Mouse (Mus musculus) testis, postnatal 14 days (tissue): ENCODE measurements around the gene Chn2.

ENCODE experiments used
- DNase-seq: peaks from one replicate; pipeline ENCODE4 v3.0.0; 2021; ENCODE audit warnings: low spot score

The Chn2 gene

GRCm38 (mm10) chr6:54202311-54203020 is 163.1 kb downstream of the Chn2 start:
- no peak for DNase-seq

- no peak for DNase-seq
These were observed 164.0 kb downstream of the Chn2 start for GRCm38 (mm10) chr6:54203316-54203715.

GRCm38 (mm10) chr6:54203926-54204325 is 164.6 kb downstream of the Chn2 start:
- DNase-seq, result no peak

GRCm38 (mm10) chr6:54204931-54205330 is 165.6 kb downstream of the Chn2 start:
- no peak for DNase-seq

GRCm38 (mm10) chr6:54205471-54205870 is 166.1 kb downstream of the Chn2 start:
- no peak for DNase-seq

- no peak for DNase-seq
These were observed 166.9 kb downstream of the Chn2 start for GRCm38 (mm10) chr6:54206221-54206738.

GRCm38 (mm10) chr6:54208786-54209185 is 169.4 kb downstream of the Chn2 start:
- no peak for DNase-seq

GRCm38 (mm10) chr6:54210971-54211370 is 171.6 kb downstream of the Chn2 start:
- no peak for DNase-seq

- DNase-seq, result no peak
These were observed 172.6 kb downstream of the Chn2 start for GRCm38 (mm10) chr6:54211939-54212338.

- no peak for DNase-seq
These were observed 174.4 kb downstream of the Chn2 start for GRCm38 (mm10) chr6:54213743-54214142.

- DNase-seq, result no peak
These were observed 176.3 kb downstream of the Chn2 start for GRCm38 (mm10) chr6:54215636-54216035.

GRCm38 (mm10) chr6:54216512-54216911 is 177.2 kb downstream of the Chn2 start:
- no peak for DNase-seq

GRCm38 (mm10) chr6:54220124-54220523 is 180.8 kb downstream of the Chn2 start:
- no peak for DNase-seq

- no peak for DNase-seq
These were observed 184.2 kb downstream of the Chn2 start for GRCm38 (mm10) chr6:54223529-54223928.

- DNase-seq, result peak; percentile 38
These were observed 185.0 kb downstream of the Chn2 start for GRCm38 (mm10) chr6:54224325-54224724.

- DNase-seq, result no peak
These were observed 186.0 kb downstream of the Chn2 start for GRCm38 (mm10) chr6:54225327-54225726.

- no peak for DNase-seq
These were observed 187.7 kb downstream of the Chn2 start for GRCm38 (mm10) chr6:54227061-54227460.

GRCm38 (mm10) chr6:54228421-54228820 is 189.1 kb downstream of the Chn2 start:
- no peak for DNase-seq

- no peak for DNase-seq
These were observed 189.5 kb downstream of the Chn2 start for GRCm38 (mm10) chr6:54228874-54229273.

- no peak for DNase-seq
These were observed 192.6 kb downstream of the Chn2 start for GRCm38 (mm10) chr6:54231769-54232558.

- DNase-seq, result no peak
These were observed 197.1 kb downstream of the Chn2 start for GRCm38 (mm10) chr6:54236441-54236840.

- no peak for DNase-seq
These were observed 202.4 kb downstream of the Chn2 start for GRCm38 (mm10) chr6:54241761-54242160.

GRCm38 (mm10) chr6:54242286-54242685 is 202.9 kb downstream of the Chn2 start:
- DNase-seq, result no peak
